Mouse (Mus musculus): ENCODE data around the gene Phka1. TPM values are rescaled to one million over a fixed set of nuclear protein-coding genes. Genes with fewer than 3 reads are reported as not detected.
"Not testable (repeated sequence)": the region's sequence is repeated elsewhere in the genome, so short reads cannot be mapped to it uniquely, and the experiment has no call there.

Phka1 gene
- polyA plus RNA-seq (2014; fragmentation: Nextera tagmentation; extraction: Ambion mirVana), result 8.6 and 10.3 TPM in 2 replicates

DNA sequence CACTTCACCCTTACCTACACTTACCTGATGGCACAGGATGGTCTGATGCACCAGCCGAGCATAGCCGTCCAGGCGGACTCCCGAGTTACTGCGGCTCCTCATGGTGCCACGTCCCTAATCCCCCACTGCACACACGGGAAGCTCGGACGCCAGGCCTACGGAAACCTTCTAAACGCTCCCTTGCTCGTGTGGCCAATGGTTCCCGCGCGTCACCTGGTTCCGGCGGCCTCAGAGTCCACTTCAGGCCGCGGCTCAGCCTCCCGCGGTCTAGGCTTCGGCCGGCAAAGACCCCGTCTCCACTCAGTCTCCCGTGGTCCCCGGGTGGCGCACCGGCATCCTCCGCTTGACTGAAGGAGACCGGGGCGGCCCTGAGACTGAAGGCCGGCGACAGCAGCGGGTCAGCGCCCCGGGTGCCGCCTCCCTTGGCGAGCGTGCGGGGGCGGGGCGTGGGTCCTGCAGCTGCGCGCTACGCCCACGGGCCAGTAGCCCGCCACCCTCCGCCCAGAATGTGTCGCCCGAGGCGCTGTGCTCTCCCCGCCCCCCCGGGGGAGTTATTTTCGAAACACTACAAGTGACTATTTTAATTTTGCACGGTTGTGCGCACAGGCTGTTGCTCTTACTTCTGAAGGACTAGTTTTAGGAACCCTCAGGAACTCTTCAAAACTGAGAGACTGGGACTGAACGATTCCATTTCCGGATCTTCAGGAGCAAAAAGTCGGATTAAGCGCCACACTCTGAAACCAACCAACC is at the start of gene Phka1:
Phka1 (minus strand) TSS at position 424 of the 750 bp plus-strand sequence.
- Histone ChIP-seq H3K27me3 (replicated peaks; ENCODE audit: control insufficient read depth, insufficient read depth, low read length) (peaks cover 15% of the 10 kb centered on the region; the same call in 1 of the 2 replicates), H3K4me2 (ENCODE audit: low read length) (peak within 1 kb of the TSS; percentile 51), H3K4me1 (replicated peaks; ENCODE audit: control insufficient read depth, insufficient read depth, low read length) (no peaks in the 10 kb centered on the region), H3K27ac (ENCODE audit: low read depth) (no peak within 1 kb of the TSS), H3K9ac (ENCODE audit: low read length) (peak within 1 kb of the TSS; percentile 47), H3K36me3 (ENCODE audit: control insufficient read depth, insufficient read depth, low read length) (no peaks in the 10 kb centered on the region), H3K9me3 (ENCODE audit: control insufficient read depth, low read length) (no peaks in the 10 kb centered on the region), H3K4me3 (ENCODE audit: low read depth, low read length) (peak within 1 kb of the TSS; percentile 53)
- peak; percentile 83 for ATAC-seq (replicated peaks; ENCODE audit: low FRiP score, low TSS enrichment, low read depth)
- 9% methylated on average over 50 of the region's 60 CpGs for WGBS
- peak; percentile 69 for DNase-seq (ENCODE audit: low spot score)

GRCm38 (mm10) chrX:102689252-102689651 is 45.2 kb upstream of the Phka1 start:
- H3K36me3 ChIP-seq (ENCODE audit: control insufficient read depth, insufficient read depth, low read length); ATAC-seq (replicated peaks; ENCODE audit: low FRiP score, low TSS enrichment, low read depth); DNase-seq (ENCODE audit: low spot score); H3K9ac ChIP-seq (ENCODE audit: low read length); H3K27ac ChIP-seq (ENCODE audit: low read depth); H3K27me3 ChIP-seq (replicated peaks; ENCODE audit: control insufficient read depth, insufficient read depth, low read length); H3K4me2 ChIP-seq (ENCODE audit: low read length); H3K9me3 ChIP-seq (ENCODE audit: control insufficient read depth, low read length); H3K4me1 ChIP-seq (replicated peaks; ENCODE audit: control insufficient read depth, insufficient read depth, low read length); H3K4me3 ChIP-seq (ENCODE audit: low read depth, low read length): not testable (repeated sequence)
- 19% methylated on average over 4 of the region's 4 CpGs for WGBS

GRCm38 (mm10) chrX:102686872-102687271 is 42.8 kb upstream of the Phka1 start, which contains the start of gene Gm3880:
Gene Gm3880, minus strand, starts transcription at chrX:102686972.
- H3K27ac ChIP-seq (ENCODE audit: low read depth); H3K4me3 ChIP-seq (ENCODE audit: low read depth, low read length); H3K27me3 ChIP-seq (replicated peaks; ENCODE audit: control insufficient read depth, insufficient read depth, low read length); DNase-seq (ENCODE audit: low spot score); H3K9ac ChIP-seq (ENCODE audit: low read length); H3K9me3 ChIP-seq (ENCODE audit: control insufficient read depth, low read length); H3K4me2 ChIP-seq (ENCODE audit: low read length); ATAC-seq (replicated peaks; ENCODE audit: low FRiP score, low TSS enrichment, low read depth); H3K4me1 ChIP-seq (replicated peaks; ENCODE audit: control insufficient read depth, insufficient read depth, low read length); H3K36me3 ChIP-seq (ENCODE audit: control insufficient read depth, insufficient read depth, low read length): not testable (repeated sequence)
- 77% methylated on average over 5 of the region's 5 CpGs for WGBS

DNA sequence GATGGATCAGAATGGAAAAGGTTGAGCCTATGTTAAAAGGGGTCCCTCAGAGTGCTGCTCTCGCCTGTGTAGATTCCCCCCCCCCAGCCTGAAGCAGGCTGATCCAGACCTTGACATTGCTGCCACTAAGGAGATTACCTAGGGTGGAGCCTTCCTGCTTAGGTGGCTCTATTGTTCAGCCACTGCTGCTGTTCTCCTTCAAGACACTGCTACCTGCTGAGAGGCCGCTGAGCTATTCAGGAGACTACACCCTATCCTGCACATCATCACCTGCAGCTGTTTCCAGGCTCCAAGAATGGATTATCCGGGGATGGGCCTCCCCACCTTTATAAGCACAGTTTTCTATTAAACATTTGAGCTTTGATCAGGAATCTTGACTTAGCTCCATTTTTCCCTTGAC is 40.7 kb upstream of the Phka1 start:
- not testable (repeated sequence) for ATAC-seq (replicated peaks; ENCODE audit: low FRiP score, low TSS enrichment, low read depth); H3K4me3 ChIP-seq (ENCODE audit: low read depth, low read length); H3K4me1 ChIP-seq (replicated peaks; ENCODE audit: control insufficient read depth, insufficient read depth, low read length); H3K36me3 ChIP-seq (ENCODE audit: control insufficient read depth, insufficient read depth, low read length); H3K9ac ChIP-seq (ENCODE audit: low read length); H3K4me2 ChIP-seq (ENCODE audit: low read length); H3K27me3 ChIP-seq (replicated peaks; ENCODE audit: control insufficient read depth, insufficient read depth, low read length); H3K9me3 ChIP-seq (ENCODE audit: control insufficient read depth, low read length); H3K27ac ChIP-seq (ENCODE audit: low read depth); DNase-seq (ENCODE audit: low spot score)
- WGBS, result 59% methylated on average over 3 of the region's 3 CpGs

GRCm38 (mm10) chrX:102666641-102667040 is 22.6 kb upstream of the Phka1 start:
- 76% methylated on average over 2 of the region's 2 CpGs for WGBS
- Histone ChIP-seq H3K4me3 (ENCODE audit: low read depth, low read length) (no peak overlapping the region), H3K4me1 (replicated peaks; ENCODE audit: control insufficient read depth, insufficient read depth, low read length) (no peaks in the 10 kb centered on the region), H3K9ac (ENCODE audit: low read length) (no peak overlapping the region), H3K4me2 (ENCODE audit: low read length) (no peak overlapping the region), H3K36me3 (ENCODE audit: control insufficient read depth, insufficient read depth, low read length) (no peaks in the 10 kb centered on the region), H3K27me3 (replicated peaks; ENCODE audit: control insufficient read depth, insufficient read depth, low read length) (no peaks in the 10 kb centered on the region), H3K9me3 (ENCODE audit: control insufficient read depth, low read length) (no peaks in the 10 kb centered on the region), H3K27ac (ENCODE audit: low read depth) (no peak overlapping the region)
- no peak for DNase-seq (ENCODE audit: low spot score)
- no peak for ATAC-seq (replicated peaks; ENCODE audit: low FRiP score, low TSS enrichment, low read depth)

- WGBS, result 13% methylated on average over 3 of the region's 3 CpGs
- no peak for DNase-seq (ENCODE audit: low spot score)
- H3K4me1 ChIP-seq (replicated peaks; ENCODE audit: control insufficient read depth, insufficient read depth, low read length), result no peaks in the 10 kb centered on the region
These were observed 16.7 kb upstream of the Phka1 start for GRCm38 (mm10) chrX:102660712-102661111.

DNA sequence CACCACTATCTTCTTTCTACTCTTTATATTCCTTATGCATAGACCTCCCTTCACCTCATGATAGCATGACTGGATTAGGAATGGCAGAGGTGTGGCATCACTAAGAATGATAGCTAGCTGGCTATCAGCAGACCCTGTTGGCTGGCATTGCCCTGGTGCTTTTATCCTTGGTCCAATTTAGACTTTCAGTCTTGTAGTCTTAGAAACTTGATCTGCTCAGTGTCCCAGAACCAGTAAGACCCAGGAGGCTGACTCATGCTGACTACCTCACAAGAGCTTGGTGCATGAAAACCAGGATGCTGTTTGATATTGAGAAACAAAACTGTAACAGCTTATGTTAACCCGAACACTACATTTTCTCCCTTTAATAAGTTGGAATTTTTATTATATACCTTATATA is 1.6 kb upstream of the Phka1 start:
- Histone ChIP-seq H3K4me3 (ENCODE audit: low read depth, low read length) (no peak overlapping the region), H3K27me3 (replicated peaks; ENCODE audit: control insufficient read depth, insufficient read depth, low read length) (peaks cover 15% of the 10 kb centered on the region; the same call in 1 of the 2 replicates), H3K36me3 (ENCODE audit: control insufficient read depth, insufficient read depth, low read length) (no peaks in the 10 kb centered on the region), H3K4me1 (replicated peaks; ENCODE audit: control insufficient read depth, insufficient read depth, low read length) (no peaks in the 10 kb centered on the region), H3K9ac (ENCODE audit: low read length) (no peak overlapping the region), H3K4me2 (ENCODE audit: low read length) (no peak overlapping the region), H3K27ac (ENCODE audit: low read depth) (no peak overlapping the region), H3K9me3 (ENCODE audit: control insufficient read depth, low read length) (no peaks in the 10 kb centered on the region)
- ATAC-seq (replicated peaks; ENCODE audit: low FRiP score, low TSS enrichment, low read depth), result no peak
- no peak for DNase-seq (ENCODE audit: low spot score)
- WGBS, result 84% methylated on average over 1 of the region's 1 CpGs

More at GRCm38 (mm10) chrX:102660712-102661111, 16.7 kb upstream of the Phka1 start:
- H3K27me3 ChIP-seq (replicated peaks; ENCODE audit: control insufficient read depth, insufficient read depth, low read length), result no peaks in the 10 kb centered on the region
- no peak overlapping the region for H3K9ac ChIP-seq (ENCODE audit: low read length)
- H3K4me3 ChIP-seq (ENCODE audit: low read depth, low read length), result no peak overlapping the region
- no peaks in the 10 kb centered on the region for H3K9me3 ChIP-seq (ENCODE audit: control insufficient read depth, low read length)
- no peaks in the 10 kb centered on the region for H3K36me3 ChIP-seq (ENCODE audit: control insufficient read depth, insufficient read depth, low read length)
- no peak for ATAC-seq (replicated peaks; ENCODE audit: low FRiP score, low TSS enrichment, low read depth)
- no peak overlapping the region for H3K4me2 ChIP-seq (ENCODE audit: low read length)
- H3K27ac ChIP-seq (ENCODE audit: low read depth), result no peak overlapping the region

GRCm38 (mm10) chrX:102645146-102645545 is 1.1 kb upstream of the Phka1 start:
- H3K9ac ChIP-seq (ENCODE audit: low read length), result no peak overlapping the region
- 42% methylated on average over 6 of the region's 6 CpGs for WGBS
- H3K27ac ChIP-seq (ENCODE audit: low read depth), result no peak overlapping the region
- ATAC-seq (replicated peaks; ENCODE audit: low FRiP score, low TSS enrichment, low read depth), result no peak
- H3K27me3 ChIP-seq (replicated peaks; ENCODE audit: control insufficient read depth, insufficient read depth, low read length), result peaks cover 15% of the 10 kb centered on the region; the same call in 1 of the 2 replicates
- no peaks in the 10 kb centered on the region for H3K36me3 ChIP-seq (ENCODE audit: control insufficient read depth, insufficient read depth, low read length)
- H3K4me1 ChIP-seq (replicated peaks; ENCODE audit: control insufficient read depth, insufficient read depth, low read length), result no peaks in the 10 kb centered on the region
- peak overlapping the region; percentile 53; the same call in 1 of the 2 replicates for H3K4me3 ChIP-seq (ENCODE audit: low read depth, low read length)
- no peaks in the 10 kb centered on the region for H3K9me3 ChIP-seq (ENCODE audit: control insufficient read depth, low read length)
- H3K4me2 ChIP-seq (ENCODE audit: low read length), result peak overlapping the region; percentile 51
- no peak for DNase-seq (ENCODE audit: low spot score)

GRCm38 (mm10) chrX:102644573-102644951 is 516 bp upstream of the Phka1 start:
- 8% methylated on average over 8 of the region's 8 CpGs for WGBS
- ATAC-seq (replicated peaks; ENCODE audit: low FRiP score, low TSS enrichment, low read depth), result peak; percentile 40; the same call in 1 of the 2 replicates
- Histone ChIP-seq H3K9me3 (ENCODE audit: control insufficient read depth, low read length) (no peaks in the 10 kb centered on the region), H3K36me3 (ENCODE audit: control insufficient read depth, insufficient read depth, low read length) (no peaks in the 10 kb centered on the region), H3K27me3 (replicated peaks; ENCODE audit: control insufficient read depth, insufficient read depth, low read length) (peaks cover 15% of the 10 kb centered on the region; the same call in 1 of the 2 replicates), H3K27ac (ENCODE audit: low read depth) (no peak overlapping the region), H3K9ac (ENCODE audit: low read length) (peak overlapping the region; percentile 47), H3K4me2 (ENCODE audit: low read length) (peak overlapping the region; percentile 51), H3K4me1 (replicated peaks; ENCODE audit: control insufficient read depth, insufficient read depth, low read length) (no peaks in the 10 kb centered on the region), H3K4me3 (ENCODE audit: low read depth, low read length) (peak overlapping the region; percentile 53)
- DNase-seq (ENCODE audit: low spot score), result peak; percentile 50

All from intestine, embryonic 14.5 days (tissue).